Mouse (Mus musculus): ENCODE measurements around the gene Tsnaxip1.
A peak's percentile ranks its signal among the peaks of the same experiment; 100 is the strongest.

Tsnaxip1 gene

GRCm38 (mm10) chr8:105826861-105827848, at the start of gene Tsnaxip1, which contains the start of gene Ranbp10:
Gene Tsnaxip1, plus strand, starts transcription at chr8:105827731.
Gene Ranbp10, minus strand, starts transcription at chr8:105827350.
- DNase-seq = peak; percentile 95

GRCm38 (mm10) chr8:105777833-105778232, 49.7 kb upstream of the Tsnaxip1 start:
- DNase-seq = no peak

- no peak for DNase-seq
Observed at GRCm38 (mm10) chr8:105780298-105780697, 47.2 kb upstream of the Tsnaxip1 start.

- DNase-seq = no peak
Observed at GRCm38 (mm10) chr8:105788241-105788640, 39.3 kb upstream of the Tsnaxip1 start.

- DNase-seq = no peak
Observed at GRCm38 (mm10) chr8:105788927-105789326, 38.6 kb upstream of the Tsnaxip1 start.

- no peak for DNase-seq
Observed at GRCm38 (mm10) chr8:105789626-105790025, 37.9 kb upstream of the Tsnaxip1 start.

GRCm38 (mm10) chr8:105793331-105793730, 34.2 kb upstream of the Tsnaxip1 start:
- DNase-seq = no peak

GRCm38 (mm10) chr8:105794009-105794598, 33.4 kb upstream of the Tsnaxip1 start:
- no peak for DNase-seq

- DNase-seq = no peak
Observed at GRCm38 (mm10) chr8:105795785-105796184, 31.7 kb upstream of the Tsnaxip1 start.

GRCm38 (mm10) chr8:105798408-105798807, 29.1 kb upstream of the Tsnaxip1 start:
- no peak for DNase-seq

- DNase-seq = peak; percentile 43
Observed at GRCm38 (mm10) chr8:105799091-105799812, 28.3 kb upstream of the Tsnaxip1 start.

- DNase-seq = no peak
Observed at GRCm38 (mm10) chr8:105801153-105801904, 26.2 kb upstream of the Tsnaxip1 start.

GRCm38 (mm10) chr8:105804797-105805196, 22.7 kb upstream of the Tsnaxip1 start:
- DNase-seq = no peak

- DNase-seq = no peak
Observed at GRCm38 (mm10) chr8:105805346-105805745, 22.2 kb upstream of the Tsnaxip1 start.

- no peak for DNase-seq
Observed at GRCm38 (mm10) chr8:105805964-105806363, 21.6 kb upstream of the Tsnaxip1 start.

- DNase-seq = no peak
Observed at GRCm38 (mm10) chr8:105807766-105808165, 19.8 kb upstream of the Tsnaxip1 start.

GRCm38 (mm10) chr8:105808480-105808879, 19.1 kb upstream of the Tsnaxip1 start:
- DNase-seq = no peak

- no peak for DNase-seq
Observed at GRCm38 (mm10) chr8:105810245-105810786, 17.2 kb upstream of the Tsnaxip1 start.

- peak; percentile 38 for DNase-seq
Observed at GRCm38 (mm10) chr8:105811061-105811460, 16.5 kb upstream of the Tsnaxip1 start.

- no peak for DNase-seq
Observed at GRCm38 (mm10) chr8:105811543-105811942, 16.0 kb upstream of the Tsnaxip1 start.

- no peak for DNase-seq
Observed at GRCm38 (mm10) chr8:105812511-105812910, 15.0 kb upstream of the Tsnaxip1 start.

- DNase-seq = no peak
Observed at GRCm38 (mm10) chr8:105813241-105813640, 14.3 kb upstream of the Tsnaxip1 start.
